Mouse (Mus musculus) ES-Bruce4 (cell line): ENCODE data around the gene Teddm1a. TPM values are rescaled to one million over a fixed set of nuclear protein-coding genes. Genes with fewer than 3 reads are reported as not detected.
"Not testable (repeated sequence)": the region's sequence is repeated elsewhere in the genome, so short reads cannot be mapped to it uniquely, and the experiment has no call there.

Source experiments
- H3K27ac ChIP-seq: 2 replicates; pipeline ENCODE4 v1.5.1; 2012; ENCODE audit warnings: low read length, inconsistent platforms; ENCODE audit not compliant: insufficient read depth
- H3K27me3 ChIP-seq: 2 replicates; pipeline ENCODE4 v1.6.1; 2012; ENCODE audit warnings: mild to moderate bottlenecking, low read length, inconsistent platforms; ENCODE audit not compliant: control insufficient read depth, poor library complexity, insufficient read depth, severe bottlenecking
- H3K36me3 ChIP-seq: 2 replicates; pipeline ENCODE4 v1.6.1; 2012; ENCODE audit warnings: inconsistent platforms, mild to moderate bottlenecking, low read length, moderate library complexity; ENCODE audit not compliant: control insufficient read depth, poor library complexity, insufficient read depth, severe bottlenecking
- H3K4me1 ChIP-seq: one replicate; pipeline ENCODE4 v1.8.1; 2011; ENCODE audit warnings: low read length; ENCODE audit not compliant: control insufficient read depth, insufficient read depth
- H3K4me3 ChIP-seq: 2 replicates; pipeline ENCODE4 v1.5.1; 2011; ENCODE audit warnings: low read depth, mild to moderate bottlenecking, low read length
- H3K9ac ChIP-seq: 2 replicates; pipeline ENCODE4 v1.6.1; 2012; ENCODE audit warnings: low read depth, mild to moderate bottlenecking, inconsistent platforms; ENCODE audit not compliant: poor library complexity, severe bottlenecking
- H3K9me3 ChIP-seq: replicated peaks from 2 replicates; pipeline ENCODE4 v1.6.1; 2012; ENCODE audit warnings: mild to moderate bottlenecking, low read length, inconsistent platforms; ENCODE audit not compliant: control insufficient read depth, poor library complexity, insufficient read depth, severe bottlenecking
- CTCF ChIP-seq: IDR thresholded peaks from one replicate; pipeline ENCODE4 v1.8.1; 2011; ENCODE audit warnings: low read depth, low read length
- EP300 ChIP-seq: IDR thresholded peaks from 2 replicates; pipeline ENCODE4 v1.6.1; 2011; ENCODE audit warnings: low read depth, low read length; ENCODE audit not compliant: insufficient read depth
- POLR2A ChIP-seq: IDR thresholded peaks from one replicate; pipeline ENCODE4 v1.8.1; 2011; ENCODE audit warnings: low read length; ENCODE audit not compliant: insufficient read depth
- polyA plus RNA-seq: library from polyadenylated mRNA; stranded (reverse); fragments of >200 nt; gene quantifications from 2 replicates; pipeline ENCODE4 v1.2.4, GENCODE M21; 2011; ENCODE audit warnings: low read depth; ENCODE audit not compliant: missing spikeins, insufficient read depth, insufficient read length

Gene Teddm1a
- polyA plus RNA-seq, 1 experiment = not detected

GRCm38 (mm10) chr1:153855946-153856345, 35.6 kb upstream of the Teddm1a start:
- no peaks in the 10 kb centered on the region for H3K4me1 ChIP-seq
- no peaks in the 10 kb centered on the region; the same call in 1 of the 2 replicates for H3K27me3 ChIP-seq
- no peak overlapping the region for H3K27ac ChIP-seq
- H3K9me3 ChIP-seq = no peaks in the 10 kb centered on the region
- no peak overlapping the region for H3K9ac ChIP-seq
- no peak for TF ChIP-seq CTCF
- no peak for TF ChIP-seq EP300
- TF ChIP-seq POLR2A = no peak
- H3K36me3 ChIP-seq = no peaks in the 10 kb centered on the region
- no peak overlapping the region for H3K4me3 ChIP-seq

- no peak within 1 kb of the TSS for H3K4me3 ChIP-seq
- no peaks in the 10 kb centered on the region for H3K36me3 ChIP-seq
- no peak within 1 kb of the TSS for H3K9ac ChIP-seq
- no peak within 1 kb of the TSS for H3K27ac ChIP-seq
- no peaks in the 10 kb centered on the region for H3K4me1 ChIP-seq
- no peaks in the 10 kb centered on the region for H3K9me3 ChIP-seq
- TF ChIP-seq POLR2A = no peak
- H3K27me3 ChIP-seq = no peaks in the 10 kb centered on the region
These were observed 17.5 kb upstream of the Teddm1a start, which contains the start of gene Teddm1b for GRCm38 (mm10) chr1:153874045-153874444. Gene Teddm1b (plus strand): TSS chr1:153874345.

GRCm38 (mm10) chr1:153880391-153880790, 11.2 kb upstream of the Teddm1a start:
- H3K36me3 ChIP-seq, H3K4me1 ChIP-seq, H3K27me3 ChIP-seq, H3K9me3 ChIP-seq, H3K4me3 ChIP-seq, H3K27ac ChIP-seq, H3K9ac ChIP-seq: not testable (repeated sequence)

GRCm38 (mm10) chr1:153886024-153886633, 5.4 kb upstream of the Teddm1a start:
- Histone ChIP-seq H3K27ac (no peak overlapping the region), H3K27me3 (no peaks in the 10 kb centered on the region; the same call in 1 of the 2 replicates), H3K4me3 (no peak overlapping the region), H3K36me3 (no peaks in the 10 kb centered on the region), H3K9me3 (0 out of 2 replicates have a peak, but pooled peaks cover 3% of the 10 kb centered on the region), H3K4me1 (no peaks in the 10 kb centered on the region), H3K9ac (no peak overlapping the region)
- TF ChIP-seq EP300 (no peak), CTCF (no peak), POLR2A (no peak)

- Histone ChIP-seq H3K27me3 (no peaks in the 10 kb centered on the region), H3K36me3 (no peaks in the 10 kb centered on the region), H3K9ac (no peak overlapping the region), H3K27ac (no peak overlapping the region), H3K4me1 (no peaks in the 10 kb centered on the region), H3K4me3 (no peak overlapping the region), H3K9me3 (no peaks in the 10 kb centered on the region)
- no peak for TF ChIP-seq CTCF
- no peak for TF ChIP-seq POLR2A
- TF ChIP-seq EP300 = no peak
These were observed 1.4 kb upstream of the Teddm1a start for GRCm38 (mm10) chr1:153890121-153890520.

- TF ChIP-seq EP300 (no peak), POLR2A (no peak), CTCF (no peak)
These were observed 2.2 kb downstream of the Teddm1a start for GRCm38 (mm10) chr1:153893746-153894145.

More at GRCm38 (mm10) chr1:153893746-153894145, 2.2 kb downstream of the Teddm1a start:
- Histone ChIP-seq H3K4me1 (no peaks in the 10 kb centered on the region), H3K4me3 (no peak overlapping the region), H3K36me3 (no peaks in the 10 kb centered on the region), H3K9me3 (no peaks in the 10 kb centered on the region), H3K9ac (no peak overlapping the region), H3K27me3 (no peaks in the 10 kb centered on the region), H3K27ac (no peak overlapping the region)
